Mouse (Mus musculus): ENCODE data around the gene Kcna10.

Gene Kcna10

DNA sequence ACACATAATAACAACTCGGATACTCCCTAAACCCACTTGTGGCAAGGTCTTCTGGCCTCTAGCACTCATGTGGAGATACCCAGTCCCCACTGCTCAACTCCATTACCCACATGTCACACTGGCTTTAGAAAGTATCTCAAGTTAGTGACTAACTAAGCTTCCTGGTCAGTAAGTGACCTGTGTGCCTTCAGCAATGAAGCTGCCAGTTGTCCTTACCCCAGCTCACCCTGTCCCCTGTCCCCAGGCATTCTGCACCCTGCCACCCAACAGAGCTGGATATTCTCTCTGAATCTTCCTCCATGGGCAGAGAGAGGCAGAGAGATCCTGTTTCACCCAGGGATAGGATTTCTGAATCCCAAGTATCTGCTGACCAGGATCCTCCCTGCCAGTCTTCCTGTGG is at the start of gene Kcna10:
Gene Kcna10, plus strand, starts transcription at position 301 of the 400 bp plus-strand sequence.
- DNase-seq (ENCODE audit: low spot score) = no peak

DNA sequence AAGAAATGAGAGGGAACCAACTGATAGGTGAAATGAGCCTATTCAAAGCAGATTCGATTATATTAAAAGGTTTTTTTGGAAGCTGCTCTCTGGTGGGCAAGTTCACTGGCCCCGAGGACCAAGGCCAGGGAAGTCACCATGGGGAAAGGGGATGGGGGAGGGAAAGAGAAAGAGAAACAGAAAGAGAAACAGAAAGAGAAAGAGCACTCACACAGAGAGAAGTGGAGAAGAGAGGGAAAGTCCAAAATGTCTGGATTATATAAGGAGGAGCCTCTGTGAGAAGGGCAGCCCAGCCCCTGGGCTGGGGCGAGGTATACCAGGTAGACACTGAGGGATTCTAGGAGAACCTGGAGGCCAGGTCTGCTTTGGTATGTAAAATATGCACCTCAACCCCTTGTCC is 48.4 kb upstream of the Kcna10 start:
- no peak for DNase-seq (ENCODE audit: low spot score)

DNA sequence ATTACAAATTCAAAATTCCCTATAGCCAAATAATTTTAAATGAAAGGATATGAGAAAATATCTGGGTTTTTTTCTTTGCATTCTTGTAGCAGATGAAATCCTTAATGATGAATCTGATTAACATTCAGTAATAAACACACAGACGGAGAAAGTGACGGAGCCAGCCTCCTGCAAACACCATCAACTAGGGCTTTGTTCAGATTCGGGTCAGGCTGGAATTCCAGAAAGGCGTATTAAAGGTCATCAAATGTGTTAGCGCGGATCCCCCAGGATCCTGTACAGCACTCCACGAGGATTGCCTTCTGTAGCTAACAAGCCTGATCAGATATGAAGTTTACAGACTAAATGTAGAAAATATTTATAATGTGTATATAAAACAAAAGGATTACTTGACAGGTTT is 35.7 kb upstream of the Kcna10 start:
- DNase-seq (ENCODE audit: low spot score) = no peak

DNA sequence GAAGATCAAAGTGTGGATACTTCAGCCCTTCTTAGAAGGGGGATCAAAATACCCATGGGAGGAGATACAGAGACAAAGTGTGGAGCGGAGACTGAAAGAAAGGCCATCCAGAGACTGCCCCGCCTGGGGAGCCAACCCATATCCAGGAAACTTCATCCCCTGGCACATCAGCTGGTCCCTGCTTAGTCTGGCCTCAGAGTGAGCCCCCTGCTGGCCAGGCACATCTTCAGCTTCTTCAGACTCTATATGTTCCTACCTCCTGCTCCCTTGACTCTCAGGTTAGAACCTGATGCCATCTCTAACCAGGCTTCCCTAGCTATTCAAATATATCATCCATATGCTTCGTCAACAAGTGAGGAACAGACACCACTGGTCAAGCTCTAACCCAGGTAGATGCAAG is 33.9 kb upstream of the Kcna10 start:
- DNase-seq (ENCODE audit: low spot score) = peak; percentile 46

- DNase-seq (ENCODE audit: low spot score) = no peak
These were observed 32.4 kb upstream of the Kcna10 start for GRCm38 (mm10) chr3:107150469-107150868.

GRCm38 (mm10) chr3:107150872-107151540 is 31.9 kb upstream of the Kcna10 start:
- no peak for DNase-seq (ENCODE audit: low spot score)

GRCm38 (mm10) chr3:107153772-107154655 is 28.8 kb upstream of the Kcna10 start:
- no peak for DNase-seq (ENCODE audit: low spot score)

DNA sequence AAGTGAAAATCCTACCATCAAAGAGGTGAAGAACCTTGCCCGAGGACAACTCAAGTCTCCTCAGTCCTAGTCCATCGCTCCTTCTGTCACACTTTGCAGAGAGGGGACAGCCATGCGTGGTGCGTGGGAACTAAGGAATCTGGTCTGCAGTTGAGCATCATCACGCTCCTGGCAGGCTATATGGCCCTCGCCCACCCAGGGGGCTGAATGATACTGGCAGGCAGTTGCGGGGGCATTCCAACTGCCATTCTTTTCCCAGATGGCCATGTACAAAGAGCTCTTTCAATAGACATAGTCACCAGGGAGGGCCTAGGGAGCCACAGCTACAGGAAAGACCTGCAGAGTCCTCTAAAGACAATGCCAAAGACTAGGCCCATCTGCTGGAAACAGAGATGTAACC is 24.0 kb upstream of the Kcna10 start:
- DNase-seq (ENCODE audit: low spot score) = no peak

- DNase-seq (ENCODE audit: low spot score) = no peak
These were observed 23.4 kb upstream of the Kcna10 start for GRCm38 (mm10) chr3:107159418-107159817.

- DNase-seq (ENCODE audit: low spot score) = peak; percentile 8
These were observed 23.0 kb upstream of the Kcna10 start for GRCm38 (mm10) chr3:107159859-107160324.

DNA sequence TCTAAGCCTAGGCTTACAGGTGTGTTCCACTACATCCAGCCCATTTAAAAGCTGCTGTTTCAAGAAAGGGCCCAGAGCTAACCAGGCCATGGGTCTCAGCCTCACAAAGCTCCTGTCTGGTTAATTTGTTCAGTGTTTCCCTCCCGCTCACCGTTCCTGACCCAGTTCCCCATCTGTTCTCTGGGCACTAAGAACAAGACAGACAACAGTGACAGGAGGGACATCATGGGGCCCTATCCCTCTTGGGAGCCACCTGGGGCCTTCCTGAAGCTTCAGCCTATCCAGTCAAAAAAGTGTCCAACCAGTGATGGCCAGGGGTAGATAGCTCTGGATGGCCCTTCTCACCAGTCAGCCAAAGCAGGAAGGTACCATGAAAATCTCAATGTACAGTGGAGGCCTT is 20.1 kb upstream of the Kcna10 start:
- no peak for DNase-seq (ENCODE audit: low spot score)

DNA sequence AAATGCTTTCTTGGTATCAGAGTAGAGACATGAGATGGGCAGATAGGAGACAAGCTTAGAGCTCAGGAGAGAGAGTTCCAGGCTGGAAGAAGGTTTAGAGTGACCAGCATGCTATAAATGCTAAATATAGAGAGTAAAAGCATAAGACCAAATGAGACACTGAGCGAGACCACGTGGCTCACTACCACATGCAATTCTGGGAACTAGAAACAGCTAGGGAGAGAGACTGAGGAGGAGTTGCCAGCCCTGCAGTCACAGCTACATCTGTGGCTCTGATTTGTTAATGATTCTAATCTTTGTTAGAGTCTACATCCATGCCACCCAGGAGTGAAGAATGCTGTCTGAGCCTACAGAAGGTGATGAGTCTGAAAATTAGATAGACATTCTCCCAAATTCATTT is 13.3 kb upstream of the Kcna10 start:
- DNase-seq (ENCODE audit: low spot score) = no peak

DNA sequence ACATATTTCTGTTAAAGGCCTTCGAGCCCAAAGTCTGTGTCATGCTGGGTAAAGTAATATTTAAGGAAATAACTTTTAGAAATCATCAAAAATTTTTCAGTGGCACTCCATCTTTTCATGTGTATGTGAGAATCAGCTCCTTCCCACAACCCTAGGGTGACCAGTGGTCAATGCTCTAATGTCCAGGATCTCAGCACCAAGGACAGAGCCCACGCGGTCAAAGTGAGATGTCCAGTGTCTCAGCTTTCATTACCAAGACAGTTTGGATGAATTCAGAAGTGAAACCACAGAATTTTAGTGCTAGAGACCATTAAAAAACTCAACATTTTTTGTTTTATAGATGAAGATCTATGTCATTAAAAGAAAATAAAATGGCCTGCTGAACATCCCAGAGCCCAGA is 10.9 kb upstream of the Kcna10 start:
- DNase-seq (ENCODE audit: low spot score) = no peak

GRCm38 (mm10) chr3:107172556-107172955 is 10.3 kb upstream of the Kcna10 start:
- DNase-seq (ENCODE audit: low spot score) = no peak

- DNase-seq (ENCODE audit: low spot score) = peak; percentile 18
These were observed 7.4 kb upstream of the Kcna10 start for GRCm38 (mm10) chr3:107175486-107175885.

DNA sequence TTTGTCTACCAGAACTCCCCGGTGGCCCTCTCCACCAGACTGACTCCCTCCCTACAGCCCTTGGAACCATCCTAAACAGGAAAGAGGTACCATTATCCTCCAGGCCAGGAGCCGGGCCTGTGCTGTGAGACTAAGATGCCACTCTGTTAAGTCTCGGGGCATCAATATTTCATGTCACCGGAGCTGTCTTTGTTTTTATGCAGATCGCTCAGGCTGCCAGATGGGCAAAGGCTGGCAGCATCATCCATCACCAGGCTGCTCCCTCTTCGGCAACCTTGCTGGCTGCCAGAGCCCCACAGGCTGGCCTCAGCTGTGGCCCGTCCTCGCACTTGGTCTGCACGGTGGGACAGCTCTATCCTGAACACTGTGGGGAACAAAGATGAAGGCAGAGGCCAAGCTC is 6.4 kb upstream of the Kcna10 start:
- DNase-seq (ENCODE audit: low spot score) = no peak

DNA sequence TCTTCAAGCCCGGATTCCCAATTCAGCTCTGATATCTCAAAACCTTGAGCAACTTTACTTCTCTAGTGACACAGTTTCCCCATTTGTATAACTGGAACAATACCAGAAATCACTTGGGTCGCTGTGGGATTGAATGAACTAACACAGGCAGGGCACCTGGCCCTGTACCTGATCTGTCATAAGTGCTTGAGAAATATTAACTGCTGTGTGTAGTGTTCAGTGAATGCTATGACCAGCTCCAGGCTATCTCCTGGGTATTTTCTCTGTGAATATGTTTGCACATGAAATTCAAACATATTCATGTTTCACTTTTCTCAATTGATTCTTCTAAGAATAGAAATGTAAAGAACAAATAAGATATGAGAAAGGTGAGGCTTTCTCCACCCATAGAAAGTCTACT is 2.0 kb upstream of the Kcna10 start:
- DNase-seq (ENCODE audit: low spot score) = no peak

DNA sequence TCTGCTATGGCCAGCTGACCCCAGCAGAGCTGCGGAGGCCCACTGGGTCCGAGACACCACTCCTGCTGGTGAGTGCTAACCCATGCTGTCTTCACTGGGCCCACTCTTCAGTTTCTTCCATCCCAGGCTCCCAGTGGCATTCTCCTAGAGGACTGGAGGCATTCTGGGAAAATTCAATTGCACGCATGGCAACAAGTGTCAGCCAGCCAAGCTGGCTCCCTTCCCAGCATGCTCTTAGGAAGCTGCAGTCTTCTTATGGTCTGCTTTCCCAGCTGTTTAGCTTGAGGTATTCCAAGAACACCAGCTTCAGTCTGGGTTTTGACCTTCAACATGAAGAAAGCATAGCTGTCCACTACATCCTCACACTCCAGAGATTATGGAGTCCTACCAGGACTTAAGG is 322 bp downstream of the Kcna10 start:
- DNase-seq (ENCODE audit: low spot score) = no peak

DNA sequence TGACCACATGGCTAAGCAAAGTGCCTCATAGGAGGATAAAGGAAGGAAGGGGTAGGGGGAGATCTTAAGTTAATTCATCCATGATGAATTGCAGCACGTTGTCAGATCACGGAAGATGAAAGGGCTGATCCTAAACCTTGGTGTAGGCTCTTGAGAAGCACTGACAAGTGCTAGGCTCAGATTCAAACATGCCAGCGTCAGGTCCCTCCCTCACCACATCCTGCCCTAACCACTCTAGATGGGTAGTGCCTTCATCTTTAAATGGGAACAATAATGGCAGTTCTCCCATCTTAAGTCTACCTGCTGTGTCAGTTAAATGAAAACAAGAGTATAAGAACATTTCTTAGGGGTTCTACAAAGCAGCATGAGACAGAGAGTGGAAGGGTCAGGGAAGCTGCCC is 2.7 kb downstream of the Kcna10 start:
- DNase-seq (ENCODE audit: low spot score) = no peak

DNA sequence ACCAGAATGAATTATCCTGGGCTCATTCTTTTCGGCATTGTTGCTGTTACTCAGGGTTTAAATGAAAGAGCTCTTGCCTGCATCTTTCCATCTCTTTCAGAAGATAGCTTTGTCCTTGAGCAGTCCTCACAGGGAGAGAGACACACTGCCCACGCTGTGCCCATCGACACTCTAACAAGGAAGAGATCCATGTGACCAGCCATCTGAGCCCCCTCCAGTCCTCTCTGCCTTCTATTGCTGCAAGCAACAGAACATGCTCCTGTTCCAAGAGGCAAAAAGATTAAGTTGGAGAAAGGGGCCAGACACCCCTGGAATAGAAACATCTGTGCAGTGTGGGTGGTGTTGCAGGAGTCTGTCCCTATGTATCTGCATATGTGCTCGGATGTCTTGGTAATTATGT is 4.2 kb downstream of the Kcna10 start:
- no peak for DNase-seq (ENCODE audit: low spot score)

DNA sequence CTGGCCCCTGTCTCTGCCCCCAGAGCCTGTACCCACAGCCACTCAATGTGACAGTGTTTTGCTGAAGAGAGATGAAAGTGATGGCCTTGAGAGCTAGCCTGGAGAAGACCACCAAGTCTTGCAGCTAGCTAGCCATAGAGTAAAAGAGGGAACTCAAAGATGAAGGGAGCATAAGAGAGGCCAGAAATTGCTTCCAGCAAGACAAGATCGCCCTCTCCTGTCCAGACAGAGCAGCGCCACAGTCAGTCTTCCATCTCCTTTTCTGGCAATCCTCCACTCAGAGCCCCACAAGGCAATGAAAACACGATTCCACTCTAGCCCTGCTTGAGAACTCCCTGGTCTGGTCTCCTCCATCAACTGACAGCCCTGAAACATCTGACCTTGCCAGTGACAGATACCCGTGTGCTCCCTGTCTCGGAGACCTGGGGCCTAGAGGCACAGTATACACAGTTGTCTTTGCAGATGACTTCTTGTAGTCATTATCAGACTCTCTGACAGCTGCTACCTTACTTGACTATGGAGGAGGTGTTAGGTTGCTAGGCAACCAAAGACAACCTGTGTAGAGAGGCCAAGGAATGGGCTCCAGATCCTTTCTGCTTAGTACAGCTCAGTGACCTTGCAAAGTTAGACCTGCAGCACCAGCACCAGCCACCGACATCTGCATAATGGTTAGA is 5.5 kb downstream of the Kcna10 start:
- DNase-seq (ENCODE audit: low spot score) = peak; percentile 27

- DNase-seq (ENCODE audit: low spot score) = no peak
These were observed 18.7 kb downstream of the Kcna10 start for GRCm38 (mm10) chr3:107201310-107202180.
